Mouse (Mus musculus): ENCODE measurements around the gene Tmsb10.

The Tmsb10 gene

GRCm38 (mm10) chr6:72958662-72959071, at the start of gene Tmsb10:
Gene Tmsb10 (minus strand): TSS chr6:72958748.
- peak; percentile 22 for DNase-seq (ENCODE audit: low spot score)

GRCm38 (mm10) chr6:73003601-73004000, 45.1 kb upstream of the Tmsb10 start:
- DNase-seq (ENCODE audit: low spot score), result no peak

- DNase-seq (ENCODE audit: low spot score), result no peak
These were observed 43.8 kb upstream of the Tmsb10 start for GRCm38 (mm10) chr6:73002391-73002790.

GRCm38 (mm10) chr6:72998809-72999208, 40.3 kb upstream of the Tmsb10 start:
- no peak for DNase-seq (ENCODE audit: low spot score)

GRCm38 (mm10) chr6:72993688-72994082, 35.1 kb upstream of the Tmsb10 start:
- DNase-seq (ENCODE audit: low spot score), result no peak

GRCm38 (mm10) chr6:72993054-72993687, 34.6 kb upstream of the Tmsb10 start:
- no peak for DNase-seq (ENCODE audit: low spot score)

GRCm38 (mm10) chr6:72990206-72990605, 31.7 kb upstream of the Tmsb10 start:
- no peak for DNase-seq (ENCODE audit: low spot score)

GRCm38 (mm10) chr6:72989028-72989736, 30.6 kb upstream of the Tmsb10 start:
- DNase-seq (ENCODE audit: low spot score), result peak; percentile 59

GRCm38 (mm10) chr6:72982506-72982905, 24.0 kb upstream of the Tmsb10 start:
- no peak for DNase-seq (ENCODE audit: low spot score)

- no peak for DNase-seq (ENCODE audit: low spot score)
These were observed 23.3 kb upstream of the Tmsb10 start for GRCm38 (mm10) chr6:72981851-72982250.

- DNase-seq (ENCODE audit: low spot score), result peak; percentile 51
These were observed 22.6 kb upstream of the Tmsb10 start for GRCm38 (mm10) chr6:72981124-72981651.

GRCm38 (mm10) chr6:72976866-72977265, 18.3 kb upstream of the Tmsb10 start:
- no peak for DNase-seq (ENCODE audit: low spot score)

- no peak for DNase-seq (ENCODE audit: low spot score)
These were observed 12.5 kb upstream of the Tmsb10 start for GRCm38 (mm10) chr6:72971074-72971473.

GRCm38 (mm10) chr6:72969787-72970186, 11.2 kb upstream of the Tmsb10 start:
- DNase-seq (ENCODE audit: low spot score), result no peak

GRCm38 (mm10) chr6:72965199-72965598, 6.7 kb upstream of the Tmsb10 start:
- DNase-seq (ENCODE audit: low spot score), result no peak

- no peak for DNase-seq (ENCODE audit: low spot score)
These were observed 3.8 kb upstream of the Tmsb10 start for GRCm38 (mm10) chr6:72962281-72962741.

- no peak for DNase-seq (ENCODE audit: low spot score)
These were observed 3.1 kb upstream of the Tmsb10 start for GRCm38 (mm10) chr6:72961603-72962002.

GRCm38 (mm10) chr6:72960675-72961074, 2.1 kb upstream of the Tmsb10 start:
- peak; percentile 39 for DNase-seq (ENCODE audit: low spot score)

- DNase-seq (ENCODE audit: low spot score), result no peak
These were observed 627 bp upstream of the Tmsb10 start for GRCm38 (mm10) chr6:72959175-72959574.

- peak; percentile 75 for DNase-seq (ENCODE audit: low spot score)
These were observed 589 bp downstream of the Tmsb10 start for GRCm38 (mm10) chr6:72957676-72958641.

- no peak for DNase-seq (ENCODE audit: low spot score)
These were observed 1.5 kb downstream of the Tmsb10 start for GRCm38 (mm10) chr6:72957093-72957435.
